Mouse (Mus musculus): Measurements from ENCODE around the gene Rarg. TPM values are rescaled to one million over a fixed set of nuclear protein-coding genes. Genes with fewer than 3 reads are reported as not detected.

Rarg gene
- polyA plus RNA-seq, 2 experiments, result 1.9 to 2.5 TPM

- Histone ChIP-seq H3K4me2 (ENCODE audit: low read depth) (no peak overlapping the region), H3K27ac (no peak overlapping the region), H3K4me1 (replicated peaks; ENCODE audit: control insufficient read depth in 2 of 2, insufficient read depth in 2 of 2, low read length in 1 of 2) (peaks cover 8 to 14% of the 10 kb centered on the region in 2 experiments), H3K9me3 (ENCODE audit: control insufficient read depth, low read length) (no peaks in the 10 kb centered on the region), H3K27me3 (ENCODE audit: control insufficient read depth, insufficient read depth, low read length) (no peaks in the 10 kb centered on the region), H3K36me3 (replicated peaks; ENCODE audit: control insufficient read depth, insufficient read depth, low read depth) (no peaks in the 10 kb centered on the region), H3K4me3 (ENCODE audit: insufficient read depth in 1 of 2, low read depth in 2 of 2, low read length in 2 of 2) (no peak overlapping the region), H3K9ac (replicated peaks) (no peak overlapping the region)
- TF ChIP-seq EP300 (IDR thresholded peaks at IDR 0.05; ENCODE audit: low read depth) (no peak), CTCF (IDR thresholded peaks at IDR 0.05; ENCODE audit: low read depth) (peak; percentile 62)
- peak in 1 of 3 experiments; percentile 37 for DNase-seq (ENCODE audit: low read depth in 3 of 3, low spot score in 3 of 3)
- ATAC-seq (ENCODE audit: insufficient read depth), result no peak
Observed at GRCm38 (mm10) chr15:102287395-102287794, 30.1 kb upstream of the Rarg start.

GRCm38 (mm10) chr15:102283648-102284047, 26.3 kb upstream of the Rarg start:
- Histone ChIP-seq H3K4me2 (ENCODE audit: low read depth) (no peak overlapping the region), H3K36me3 (replicated peaks; ENCODE audit: control insufficient read depth, insufficient read depth, low read depth) (no peaks in the 10 kb centered on the region), H3K27ac (no peak overlapping the region), H3K4me3 (ENCODE audit: insufficient read depth in 1 of 2, low read depth in 2 of 2, low read length in 2 of 2) (no peak overlapping the region), H3K9me3 (ENCODE audit: control insufficient read depth, low read length) (no peaks in the 10 kb centered on the region), H3K4me1 (replicated peaks; ENCODE audit: control insufficient read depth in 2 of 2, insufficient read depth in 2 of 2, low read length in 1 of 2) (peaks cover 24 to 30% of the 10 kb centered on the region in 2 experiments), H3K27me3 (ENCODE audit: control insufficient read depth, insufficient read depth, low read length) (no peaks in the 10 kb centered on the region), H3K9ac (replicated peaks) (no peak overlapping the region)
- DNase-seq (ENCODE audit: low read depth in 3 of 3, low spot score in 3 of 3) (no peak), ATAC-seq (ENCODE audit: insufficient read depth) (no peak)
- TF ChIP-seq CTCF (IDR thresholded peaks at IDR 0.05; ENCODE audit: low read depth) (no peak), EP300 (IDR thresholded peaks at IDR 0.05; ENCODE audit: low read depth) (no peak)
- WGBS (ENCODE audit: insufficient replicate concordance), result 11% methylated on average over 3 of the region's 3 CpGs

- H3K27me3 ChIP-seq (ENCODE audit: control insufficient read depth, insufficient read depth, low read length), result no peaks in the 10 kb centered on the region
- H3K4me3 ChIP-seq (ENCODE audit: insufficient read depth in 1 of 2, low read depth in 2 of 2, low read length in 2 of 2), result no peak overlapping the region
- 0 out of 2 replicates have a peak overlapping the region, but pooled peaks have one; percentile 20 for H3K27ac ChIP-seq
- TF ChIP-seq EP300 (IDR thresholded peaks at IDR 0.05; ENCODE audit: low read depth) (no peak), CTCF (IDR thresholded peaks at IDR 0.05; ENCODE audit: low read depth) (no peak)
- H3K9me3 ChIP-seq (ENCODE audit: control insufficient read depth, low read length), result no peaks in the 10 kb centered on the region
- peaks cover 24 to 30% of the 10 kb centered on the region in 2 experiments for H3K4me1 ChIP-seq (replicated peaks; ENCODE audit: control insufficient read depth in 2 of 2, insufficient read depth in 2 of 2, low read length in 1 of 2)
- H3K9ac ChIP-seq (replicated peaks), result no peak overlapping the region
- ATAC-seq (ENCODE audit: insufficient read depth) (no peak), DNase-seq (ENCODE audit: low read depth in 3 of 3, low spot score in 3 of 3) (peak in 2 of 3 experiments; percentile 26 to 32)
- 14% methylated on average over 8 of the region's 8 CpGs for WGBS (ENCODE audit: insufficient replicate concordance)
- H3K4me2 ChIP-seq (ENCODE audit: low read depth), result peak overlapping the region; percentile 7; the same call in 1 of the 2 replicates
- H3K36me3 ChIP-seq (replicated peaks; ENCODE audit: control insufficient read depth, insufficient read depth, low read depth), result no peaks in the 10 kb centered on the region
Observed at GRCm38 (mm10) chr15:102282463-102283292, 25.4 kb upstream of the Rarg start.

- H3K27ac ChIP-seq, result no peak overlapping the region
- H3K4me1 ChIP-seq (replicated peaks; ENCODE audit: control insufficient read depth in 2 of 2, insufficient read depth in 2 of 2, low read length in 1 of 2), result peaks cover 24 to 30% of the 10 kb centered on the region in 2 experiments
- no peaks in the 10 kb centered on the region for H3K36me3 ChIP-seq (replicated peaks; ENCODE audit: control insufficient read depth, insufficient read depth, low read depth)
- no peak overlapping the region for H3K9ac ChIP-seq (replicated peaks)
- WGBS (ENCODE audit: insufficient replicate concordance), result 85% methylated on average over 19 of the region's 19 CpGs
- H3K4me3 ChIP-seq (ENCODE audit: insufficient read depth in 1 of 2, low read depth in 2 of 2, low read length in 2 of 2), result peak overlapping the region in 1 of 2 experiments; percentile 72; a peak in 2 of 4 replicates
- H3K27me3 ChIP-seq (ENCODE audit: control insufficient read depth, insufficient read depth, low read length), result no peaks in the 10 kb centered on the region
- ATAC-seq (ENCODE audit: insufficient read depth) (no peak), DNase-seq (ENCODE audit: low read depth in 3 of 3, low spot score in 3 of 3) (no peak)
- no peaks in the 10 kb centered on the region for H3K9me3 ChIP-seq (ENCODE audit: control insufficient read depth, low read length)
- TF ChIP-seq EP300 (IDR thresholded peaks at IDR 0.05; ENCODE audit: low read depth) (no peak), CTCF (IDR thresholded peaks at IDR 0.05; ENCODE audit: low read depth) (no peak)
- H3K4me2 ChIP-seq (ENCODE audit: low read depth), result peak overlapping the region; percentile 97
Observed at GRCm38 (mm10) chr15:102280623-102281022, 23.3 kb upstream of the Rarg start.

- peaks cover 24 to 30% of the 10 kb centered on the region in 2 experiments for H3K4me1 ChIP-seq (replicated peaks; ENCODE audit: control insufficient read depth in 2 of 2, insufficient read depth in 2 of 2, low read length in 1 of 2)
- no peaks in the 10 kb centered on the region for H3K9me3 ChIP-seq (ENCODE audit: control insufficient read depth, low read length)
- DNase-seq (ENCODE audit: low read depth in 3 of 3, low spot score in 3 of 3), result no peak
- no peak for TF ChIP-seq CTCF (IDR thresholded peaks at IDR 0.05; ENCODE audit: low read depth)
- TF ChIP-seq EP300 (IDR thresholded peaks at IDR 0.05; ENCODE audit: low read depth), result no peak
- no peaks in the 10 kb centered on the region for H3K27me3 ChIP-seq (ENCODE audit: control insufficient read depth, insufficient read depth, low read length)
- peak overlapping the region; percentile 41 for H3K27ac ChIP-seq
- H3K4me3 ChIP-seq (ENCODE audit: insufficient read depth in 1 of 2, low read depth in 2 of 2, low read length in 2 of 2), result peak overlapping the region; percentile 72 to 80
- H3K36me3 ChIP-seq (replicated peaks; ENCODE audit: control insufficient read depth, insufficient read depth, low read depth), result no peaks in the 10 kb centered on the region
- peak overlapping the region; percentile 81 for H3K9ac ChIP-seq (replicated peaks)
- 14% methylated on average over 13 of the region's 13 CpGs for WGBS (ENCODE audit: insufficient replicate concordance)
- H3K4me2 ChIP-seq (ENCODE audit: low read depth), result peak overlapping the region; percentile 97
- peak; percentile 40 for ATAC-seq (ENCODE audit: insufficient read depth)
Observed at GRCm38 (mm10) chr15:102279783-102280520, 22.6 kb upstream of the Rarg start.
